Mouse (Mus musculus) telencephalon, adult 2 months (tissue): ENCODE data around the gene Atp1a1.

Experiments
- DNase-seq: peaks from one replicate; pipeline ENCODE4 v3.0.0-alpha.2; 2011; ENCODE audit warnings: low read depth, low spot score

Gene Atp1a1

GRCm38 (mm10) chr3:101593266-101593651 is 11.2 kb downstream of the Atp1a1 start:
- DNase-seq = no peak

GRCm38 (mm10) chr3:101592281-101593265 is 11.9 kb downstream of the Atp1a1 start:
- DNase-seq = no peak

- DNase-seq = no peak
Measured at GRCm38 (mm10) chr3:101590380-101590779, 14.1 kb downstream of the Atp1a1 start.

DNA sequence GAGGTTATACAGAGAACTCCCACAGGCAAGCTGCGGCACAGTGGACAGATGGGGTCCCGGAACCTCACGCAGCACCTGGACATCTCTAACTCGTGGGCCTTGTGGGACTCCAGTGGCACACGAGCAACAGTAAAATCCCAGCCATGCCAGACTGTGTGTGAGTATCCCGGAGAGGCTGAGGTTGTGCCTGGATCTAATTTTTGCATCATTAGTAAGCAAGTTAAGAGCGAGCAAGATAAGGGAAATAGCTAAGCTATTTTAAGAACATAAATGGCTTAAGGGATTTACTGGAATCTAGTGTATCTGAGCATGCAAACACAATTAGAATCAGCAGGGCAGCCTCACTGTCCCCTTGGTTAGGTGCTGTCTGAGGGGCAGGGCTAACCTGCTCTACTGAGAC is 16.2 kb downstream of the Atp1a1 start:
- DNase-seq = no peak

GRCm38 (mm10) chr3:101586794-101587193 is 17.7 kb downstream of the Atp1a1 start:
- no peak for DNase-seq

DNA sequence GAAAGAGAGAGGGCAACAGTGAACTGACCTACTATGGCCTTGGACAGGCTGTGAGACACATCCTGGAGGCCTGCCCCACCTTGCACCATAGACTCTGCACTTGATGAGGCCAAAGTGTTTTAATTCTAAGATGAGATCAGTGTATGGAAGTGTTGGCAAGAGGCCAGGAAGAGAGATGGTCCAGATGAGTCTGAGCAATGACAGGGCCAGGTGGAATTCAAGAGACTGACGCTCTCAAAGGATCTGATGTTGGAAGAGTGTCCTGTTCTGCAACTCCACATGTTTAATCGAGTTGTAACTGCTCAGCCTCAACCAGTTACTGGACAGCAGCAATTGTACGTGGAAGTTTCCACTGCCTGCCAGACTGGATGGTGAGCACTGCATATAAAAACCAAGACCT is 26.4 kb downstream of the Atp1a1 start:
- no peak for DNase-seq

DNA sequence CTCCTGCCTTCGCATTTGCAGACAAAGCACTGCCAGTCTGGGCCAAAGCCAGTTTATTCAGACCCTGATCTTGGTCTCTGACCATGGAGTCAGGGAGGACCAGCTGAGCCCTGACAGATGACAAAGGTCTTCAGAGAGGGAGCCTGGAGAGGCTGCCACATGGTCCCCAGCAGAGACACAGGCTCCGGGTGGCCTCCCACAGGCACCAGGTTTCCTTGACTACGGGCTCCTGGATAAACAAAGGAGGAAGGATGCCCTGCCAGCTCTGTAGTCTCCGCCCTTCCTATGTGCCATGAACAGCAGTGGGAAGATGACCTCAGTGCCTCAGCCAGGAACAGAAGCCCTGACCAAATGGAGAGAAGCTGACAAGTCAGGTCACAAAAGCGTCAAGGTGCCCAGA is 27.1 kb downstream of the Atp1a1 start:
- no peak for DNase-seq

GRCm38 (mm10) chr3:101575527-101576085 is 28.9 kb downstream of the Atp1a1 start:
- no peak for DNase-seq

DNA sequence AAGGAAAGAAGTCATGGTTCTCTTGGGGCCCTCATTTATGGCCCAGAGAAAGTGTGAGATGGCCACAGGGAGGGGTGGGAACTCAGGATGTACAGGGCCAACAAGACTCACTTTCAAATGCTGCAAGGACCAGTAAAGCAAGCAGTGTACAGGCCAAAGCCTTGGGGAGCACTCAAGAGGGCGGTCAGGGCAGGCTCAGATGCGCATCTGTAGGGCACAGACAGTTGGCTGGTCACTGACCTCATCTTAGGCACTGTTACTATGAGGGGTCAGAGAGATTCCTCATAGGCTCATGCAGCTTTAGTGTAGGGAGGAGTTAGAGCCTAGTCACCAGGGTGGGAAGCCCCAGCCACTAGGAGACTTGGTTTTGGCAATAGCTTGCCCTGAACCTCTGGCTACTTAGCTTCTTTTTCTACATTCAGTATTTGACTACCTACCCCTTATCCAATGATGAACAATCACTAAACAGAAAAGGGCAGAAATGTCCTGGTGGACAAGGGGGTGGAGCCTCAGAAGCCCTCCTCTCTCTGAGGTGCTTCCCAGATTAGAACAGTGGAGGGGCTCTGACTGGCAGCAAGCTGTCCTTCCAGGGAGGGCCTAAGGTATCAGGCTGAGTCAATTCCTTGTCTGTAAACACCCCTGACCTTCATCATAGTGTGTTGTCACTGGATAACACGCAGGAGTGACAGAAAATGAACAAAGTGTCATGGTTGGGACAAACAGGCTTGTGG is 29.9 kb downstream of the Atp1a1 start:
- DNase-seq = no peak

- no peak for DNase-seq
Measured at GRCm38 (mm10) chr3:101572991-101573390, 31.5 kb downstream of the Atp1a1 start.

GRCm38 (mm10) chr3:101572174-101572626 is 32.3 kb downstream of the Atp1a1 start:
- DNase-seq = no peak

GRCm38 (mm10) chr3:101571515-101572130 is 32.9 kb downstream of the Atp1a1 start:
- peak; percentile 33 for DNase-seq

DNA sequence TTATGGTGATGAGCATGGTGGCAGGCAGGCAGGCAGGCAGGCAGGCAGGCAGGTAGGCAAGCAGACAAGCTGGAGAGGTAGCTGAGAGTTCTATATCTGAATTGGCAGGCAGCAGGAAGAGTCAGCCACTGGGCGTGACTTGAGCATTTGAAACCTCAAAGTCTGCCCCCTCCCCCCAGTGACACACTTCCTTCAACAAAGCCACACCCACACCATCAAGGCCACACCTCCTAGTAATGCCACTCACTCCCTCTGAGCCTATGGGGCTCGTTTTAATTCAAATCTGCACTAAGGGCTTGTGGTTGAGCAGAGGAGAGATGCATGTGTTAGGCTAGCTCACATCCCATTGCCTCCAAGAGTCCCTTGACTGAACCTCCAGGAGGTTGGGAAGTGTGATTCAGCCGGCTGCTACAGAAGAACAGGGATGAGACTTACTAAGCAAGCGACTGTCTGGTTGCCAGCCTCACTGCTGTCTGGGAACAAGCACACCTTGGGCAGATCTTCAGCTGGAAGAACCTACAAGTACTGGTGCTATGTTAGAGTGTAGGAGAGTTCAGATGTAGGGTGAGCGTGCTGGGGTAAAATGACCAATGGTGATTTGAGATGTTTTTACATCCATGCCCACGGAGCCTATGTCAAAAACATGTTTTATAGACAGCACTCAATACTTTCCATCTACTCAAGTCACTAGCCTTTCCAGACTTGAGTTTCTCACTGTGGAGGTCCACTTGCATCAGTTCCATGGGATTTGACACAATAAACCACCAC is 33.6 kb downstream of the Atp1a1 start:
- peak; percentile 31 for DNase-seq

DNA sequence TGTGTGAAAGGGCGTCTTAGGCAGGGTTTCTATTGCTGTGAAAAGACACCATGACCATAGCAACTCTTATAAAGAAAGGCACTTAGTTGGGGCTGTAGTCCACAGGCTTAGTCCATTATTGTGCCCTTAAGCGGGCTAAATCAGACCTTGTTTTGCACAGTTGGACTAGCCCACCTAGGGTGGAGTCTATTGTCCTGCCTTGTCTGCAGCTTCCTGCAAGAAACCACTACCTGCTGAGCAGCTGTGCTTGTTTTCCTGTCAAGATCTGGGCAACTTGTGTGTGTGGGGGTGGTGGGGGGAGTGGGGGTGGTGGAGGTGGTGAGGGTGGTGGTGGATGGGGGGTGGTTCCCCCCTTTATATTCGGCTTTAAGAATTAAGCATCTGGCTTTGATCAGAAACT is 34.2 kb downstream of the Atp1a1 start:
- no peak for DNase-seq

DNA sequence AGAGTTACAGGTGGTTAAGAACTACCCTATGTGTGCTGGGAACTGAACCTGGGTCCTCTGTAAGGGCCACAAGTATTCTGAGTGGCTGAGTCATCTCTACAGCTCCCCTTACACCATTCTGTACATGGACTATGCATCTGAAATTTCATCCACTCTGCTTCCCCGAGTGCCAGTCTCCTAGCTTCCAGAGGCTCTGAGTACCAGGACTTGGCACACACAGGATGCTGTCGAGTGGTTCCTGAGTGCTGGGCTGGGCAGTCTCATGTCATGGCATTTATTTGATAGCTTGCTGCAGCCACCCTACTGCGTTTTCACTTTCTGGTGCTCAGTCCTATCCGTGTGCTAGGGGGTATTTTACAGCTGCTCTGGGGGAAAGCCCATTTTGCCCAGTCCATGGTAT is 35.9 kb downstream of the Atp1a1 start:
- DNase-seq = no peak

GRCm38 (mm10) chr3:101564011-101564410 is 40.5 kb downstream of the Atp1a1 start:
- DNase-seq = no peak

- no peak for DNase-seq
Measured at GRCm38 (mm10) chr3:101562510-101563209, 41.8 kb downstream of the Atp1a1 start.

DNA sequence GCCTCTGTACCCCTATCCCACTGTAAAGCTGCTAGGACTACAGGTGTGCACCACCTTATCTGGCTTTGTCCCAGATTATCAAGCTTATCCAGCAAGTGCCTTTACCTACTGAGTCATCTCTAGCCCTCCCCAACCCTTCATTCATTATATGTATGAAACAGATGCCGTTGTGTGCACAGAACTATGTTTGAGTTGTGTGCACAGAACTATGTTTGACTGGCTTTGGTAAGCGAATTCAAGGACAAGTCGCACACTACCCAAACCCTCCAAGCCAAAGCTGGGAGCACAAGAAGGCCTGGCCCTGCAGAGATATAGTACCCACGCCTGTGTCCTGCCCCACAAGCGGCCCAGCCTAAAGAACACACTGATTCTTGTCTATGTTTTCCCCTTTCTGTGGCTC is 42.5 kb downstream of the Atp1a1 start:
- no peak for DNase-seq

- no peak for DNase-seq
Measured at GRCm38 (mm10) chr3:101560841-101561522, 43.5 kb downstream of the Atp1a1 start.

DNA sequence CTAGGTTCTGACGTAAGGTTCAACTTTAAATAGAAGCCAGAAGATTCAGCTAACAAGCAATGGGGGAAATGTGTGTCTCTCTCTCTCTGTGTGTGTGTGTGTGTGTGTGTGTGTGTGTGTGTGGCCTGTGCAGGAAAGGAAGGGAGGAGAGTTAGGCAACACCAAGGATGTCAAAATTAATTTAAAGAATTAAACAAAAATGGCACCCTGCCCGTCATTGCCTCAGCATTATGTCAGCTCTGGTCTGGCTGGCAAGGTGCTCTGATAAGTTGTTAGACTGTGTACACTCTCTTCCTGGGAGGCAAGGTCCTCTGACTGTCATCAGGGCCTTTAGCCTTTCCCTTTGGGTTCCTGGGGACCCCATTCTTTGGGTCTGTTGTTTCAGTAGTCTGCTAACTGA is 47.8 kb downstream of the Atp1a1 start:
- no peak for DNase-seq
